Mouse (Mus musculus) testis, adult 2 months (tissue): Measurements from ENCODE around the gene Gsdma3.

ENCODE experiments used
- CTCF ChIP-seq: fragments of 200-500 bp; IDR thresholded peaks from 2 replicates; pipeline ENCODE4 v1.5.1; 2012; ENCODE audit warnings: low read depth, mild to moderate bottlenecking, inconsistent platforms, low read length, moderate library complexity; ENCODE audit not compliant: control insufficient read depth, insufficient read depth, insufficient replicate concordance
- POLR2A ChIP-seq: fragments of 200-500 bp; IDR thresholded peaks from 2 replicates; pipeline ENCODE4 v1.6.1; 2012; ENCODE audit warnings: low read depth, mild to moderate bottlenecking, inconsistent platforms, low read length, moderate library complexity; ENCODE audit not compliant: control insufficient read depth

- TF ChIP-seq CTCF (no peak), POLR2A (no peak)
These were observed 44.7 kb upstream of the Gsdma3 start for GRCm38 (mm10) chr11:98581286-98582029.
